Mouse (Mus musculus) 416B (cell line): ENCODE measurements at regions not wholly inside any gene's neighbourhood (a gene's known extent, or its start where the extent isn't known, plus 50 kb on each side); places are given as distances from the start of the nearest gene placed in this dataset.
"Not testable (repeated sequence)": the region's sequence is repeated elsewhere in the genome, so short reads cannot be mapped to it uniquely, and the experiment has no call there.

Experiments used
- DNase-seq: peaks from one replicate; pipeline ENCODE4 v3.0.0; 2011; ENCODE audit warnings: low read depth

DNA sequence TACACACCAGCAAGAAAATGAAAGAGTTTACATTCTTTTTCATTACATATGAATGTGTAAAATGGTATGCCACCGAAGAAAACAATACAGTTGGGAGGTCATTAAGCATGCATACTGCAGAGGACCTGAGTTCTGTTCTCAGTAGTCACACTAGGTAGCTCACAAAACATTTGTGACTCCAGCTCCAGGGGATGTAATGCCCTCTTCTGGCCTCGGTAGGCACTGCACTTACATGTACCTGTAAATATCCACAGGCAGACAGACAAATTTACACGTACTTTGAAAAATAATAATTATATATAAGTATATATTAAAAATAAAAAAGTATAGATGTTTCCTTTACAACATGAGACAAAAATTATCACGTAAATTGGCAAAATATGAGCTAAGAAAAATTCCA lies 342.3 kb upstream of the Gm28363 start:
- DNase-seq, result peak; percentile 25

GRCm38 (mm10) chr1:117356418-117357194 lies 340.3 kb upstream of the Gm28363 start:
- DNase-seq, result no peak

- DNase-seq, result no peak
Measured at GRCm38 (mm10) chr1:117364066-117364465, 332.9 kb upstream of the Gm28363 start.

- peak; percentile 8 for DNase-seq
Measured at GRCm38 (mm10) chr1:117412349-117412748, 284.6 kb upstream of the Gm28363 start.

DNA sequence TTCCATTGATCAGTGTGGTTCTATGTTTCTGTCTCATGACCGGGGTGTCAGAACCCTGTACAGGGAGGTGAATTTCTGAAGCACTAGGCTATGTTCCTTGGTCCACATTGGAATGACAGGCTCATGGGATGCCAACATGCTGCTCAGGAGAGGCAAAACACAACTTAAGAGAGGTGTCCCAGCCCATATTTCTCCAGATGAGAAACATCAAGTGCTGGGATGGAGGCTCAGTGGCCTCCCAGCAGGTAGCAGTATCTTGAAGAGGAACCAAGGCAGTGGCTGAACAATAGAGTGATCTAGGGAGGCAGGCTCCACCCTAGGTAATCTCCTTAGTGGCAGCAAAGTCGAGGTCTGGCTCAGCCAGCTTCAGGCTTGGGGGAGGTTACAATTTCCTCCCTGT lies 239.2 kb upstream of the Gm28363 start:
- DNase-seq, result no peak

DNA sequence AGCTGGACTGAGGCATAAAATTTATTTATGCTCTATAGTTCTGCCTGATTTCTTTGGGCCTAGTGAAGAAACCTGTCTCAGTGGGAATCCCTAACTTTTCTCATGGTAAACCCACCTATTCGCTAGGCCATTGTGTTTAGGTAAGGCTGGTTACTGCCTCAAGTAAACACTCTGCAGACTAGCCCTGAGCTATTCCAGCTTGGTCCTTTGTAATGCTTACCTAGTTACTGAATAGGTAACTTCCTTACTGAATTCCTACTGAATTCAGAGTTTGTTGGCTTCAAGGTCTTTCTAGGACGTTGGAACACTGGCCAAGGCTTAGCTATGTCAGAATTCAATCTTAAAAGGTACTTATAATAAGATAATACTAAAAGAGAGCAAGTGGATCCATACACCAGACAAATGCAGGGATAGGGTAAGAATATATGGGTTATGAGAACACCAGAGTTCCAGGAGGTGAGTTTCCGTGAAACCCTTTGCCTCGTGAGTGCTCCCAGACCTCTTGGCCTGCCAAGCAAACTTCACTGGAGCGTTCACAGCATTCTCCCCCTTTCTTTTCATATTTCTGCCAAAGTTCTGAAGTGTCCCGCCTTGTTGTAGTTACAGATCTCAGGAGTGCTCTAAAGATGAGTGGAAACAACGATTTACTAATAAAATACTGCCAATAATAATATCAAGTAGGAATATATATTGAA lies 238.6 kb upstream of the Gm28363 start:
- not testable (repeated sequence) for DNase-seq

GRCm38 (mm10) chr1:117459126-117459525 lies 237.8 kb upstream of the Gm28363 start:
- not testable (repeated sequence) for DNase-seq

- DNase-seq, result no peak
Measured at GRCm38 (mm10) chr1:117490176-117490575, 206.8 kb upstream of the Gm28363 start.

DNA sequence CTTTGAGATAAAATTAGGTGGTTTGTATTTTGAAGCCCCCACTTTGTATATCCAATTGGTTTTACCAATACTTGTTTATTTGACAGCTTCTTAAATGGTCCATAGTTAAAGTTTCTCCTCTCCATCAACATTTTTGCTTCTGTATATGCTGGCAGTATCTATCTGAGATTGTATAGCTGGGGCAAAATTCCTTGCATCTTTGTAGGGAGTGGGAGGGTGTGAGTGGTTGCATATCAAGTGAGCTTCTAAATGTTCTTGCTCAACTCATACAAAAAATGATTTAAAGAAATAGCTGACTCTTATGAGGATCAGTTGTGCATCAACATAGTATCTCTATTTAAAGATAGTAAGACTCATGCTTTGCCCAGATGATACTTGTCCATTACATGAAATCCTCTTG lies 199.9 kb upstream of the Gm28363 start:
- DNase-seq, result no peak

GRCm38 (mm10) chr1:117519498-117520032 lies 177.4 kb upstream of the Gm28363 start:
- peak; percentile 11 for DNase-seq
